Mouse (Mus musculus): ENCODE measurements at regions not wholly inside any gene's neighbourhood (a gene's known extent, or its start where the extent isn't known, plus 50 kb on each side); places are given as distances from the start of the nearest gene placed in this dataset.

DNA sequence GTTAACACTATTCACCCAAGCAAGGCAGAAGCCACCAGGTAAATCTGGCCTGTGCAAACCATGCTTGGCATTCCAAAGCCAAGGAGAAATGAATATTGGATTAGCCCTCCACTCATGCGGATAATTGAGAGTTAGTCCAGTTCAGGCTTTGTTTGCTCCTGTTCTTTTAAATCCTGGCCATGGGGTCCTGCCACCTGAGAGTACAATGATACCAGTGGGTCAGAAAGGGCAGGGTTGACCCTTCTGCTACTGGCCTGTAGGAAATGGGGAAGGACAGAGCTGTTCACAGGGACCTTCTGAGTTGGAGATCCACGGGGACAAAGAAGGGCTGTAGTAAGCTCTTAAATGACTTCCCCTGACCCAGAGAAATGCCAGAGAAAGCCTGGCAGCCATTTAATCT, 279.9 kb downstream of the Rps6kc1 start:
- TF ChIP-seq CTCF (IDR thresholded peaks at IDR 0.05; ENCODE audit: low read depth) (no peak), EP300 (IDR thresholded peaks at IDR 0.05; ENCODE audit: low read depth) (no peak)

Data from liver, postnatal 0 days (tissue).